Mouse (Mus musculus): ENCODE measurements around the gene Slc45a1. TPM values are rescaled to one million over a fixed set of nuclear protein-coding genes. Genes with fewer than 3 reads are reported as not detected.

The Slc45a1 gene
- polyA plus RNA-seq (2012; rRNA removed): 0.37 and 0.42 TPM in 2 replicates

GRCm38 (mm10) chr4:150651390-150652277 lies at the start of gene Slc45a1:
Gene Slc45a1 (minus strand): TSS chr4:150652174.
- Histone ChIP-seq H3K36me3 (ENCODE audit: control insufficient read depth, insufficient read depth, low read length) (no peaks in the 10 kb centered on the region), H3K27me3 (ENCODE audit: control insufficient read depth, insufficient read depth, low read length) (no peaks in the 10 kb centered on the region), H3K4me3 (ENCODE audit: control insufficient read depth, low read depth, low read length) (peak within 1 kb of the TSS; percentile 32), H3K4me1 (ENCODE audit: control insufficient read depth, insufficient read depth, low read length) (peaks cover 4% of the 10 kb centered on the region), H3K27ac (ENCODE audit: control insufficient read depth, insufficient read depth, low read depth, low read length) (no peak within 1 kb of the TSS)
- TF ChIP-seq POLR2A (IDR thresholded peaks at IDR 0.05; ENCODE audit: control insufficient read depth, low read depth, low read length) (no peak), CTCF (IDR thresholded peaks at IDR 0.05; ENCODE audit: control insufficient read depth, insufficient read depth, insufficient replicate concordance, low read depth, low read length) (no peak)

DNA sequence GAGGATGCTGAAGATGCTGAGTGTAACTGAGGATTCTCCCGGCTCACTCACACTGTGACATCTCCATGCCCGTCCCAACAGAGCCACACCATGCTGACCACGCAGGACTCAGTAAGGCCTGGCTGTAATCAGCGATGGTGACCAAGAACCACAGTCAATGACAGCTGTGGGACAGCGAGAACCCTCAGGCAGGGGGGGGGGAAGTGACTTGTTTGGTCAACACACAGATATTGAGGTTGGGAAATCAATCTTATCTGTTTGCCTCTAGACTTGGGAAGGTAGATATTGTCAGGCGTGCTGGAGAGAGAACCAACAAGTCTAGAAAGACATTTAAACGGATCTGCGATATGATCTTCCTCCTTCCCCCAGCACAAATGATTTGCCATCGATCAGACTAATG lies 48.9 kb upstream of the Slc45a1 start:
- TF ChIP-seq POLR2A (IDR thresholded peaks at IDR 0.05; ENCODE audit: control insufficient read depth, low read depth, low read length): no peak
- no peak for TF ChIP-seq CTCF (IDR thresholded peaks at IDR 0.05; ENCODE audit: control insufficient read depth, insufficient read depth, insufficient replicate concordance, low read depth, low read length)
- H3K36me3 ChIP-seq (ENCODE audit: control insufficient read depth, insufficient read depth, low read length): no peaks in the 10 kb centered on the region
- no peaks in the 10 kb centered on the region for H3K27me3 ChIP-seq (ENCODE audit: control insufficient read depth, insufficient read depth, low read length)
- H3K4me3 ChIP-seq (ENCODE audit: control insufficient read depth, low read depth, low read length): no peak overlapping the region
- H3K27ac ChIP-seq (ENCODE audit: control insufficient read depth, insufficient read depth, low read depth, low read length): no peak overlapping the region
- no peaks in the 10 kb centered on the region for H3K4me1 ChIP-seq (ENCODE audit: control insufficient read depth, insufficient read depth, low read length)

GRCm38 (mm10) chr4:150694434-150695108 lies 42.6 kb upstream of the Slc45a1 start:
- H3K4me3 ChIP-seq (ENCODE audit: control insufficient read depth, low read depth, low read length): no peak overlapping the region
- no peaks in the 10 kb centered on the region for H3K27me3 ChIP-seq (ENCODE audit: control insufficient read depth, insufficient read depth, low read length)
- H3K36me3 ChIP-seq (ENCODE audit: control insufficient read depth, insufficient read depth, low read length): no peaks in the 10 kb centered on the region
- no peaks in the 10 kb centered on the region for H3K4me1 ChIP-seq (ENCODE audit: control insufficient read depth, insufficient read depth, low read length)
- H3K27ac ChIP-seq (ENCODE audit: control insufficient read depth, insufficient read depth, low read depth, low read length): no peak overlapping the region
- TF ChIP-seq POLR2A (IDR thresholded peaks at IDR 0.05; ENCODE audit: control insufficient read depth, low read depth, low read length) (no peak), CTCF (IDR thresholded peaks at IDR 0.05; ENCODE audit: control insufficient read depth, insufficient read depth, insufficient replicate concordance, low read depth, low read length) (no peak)

DNA sequence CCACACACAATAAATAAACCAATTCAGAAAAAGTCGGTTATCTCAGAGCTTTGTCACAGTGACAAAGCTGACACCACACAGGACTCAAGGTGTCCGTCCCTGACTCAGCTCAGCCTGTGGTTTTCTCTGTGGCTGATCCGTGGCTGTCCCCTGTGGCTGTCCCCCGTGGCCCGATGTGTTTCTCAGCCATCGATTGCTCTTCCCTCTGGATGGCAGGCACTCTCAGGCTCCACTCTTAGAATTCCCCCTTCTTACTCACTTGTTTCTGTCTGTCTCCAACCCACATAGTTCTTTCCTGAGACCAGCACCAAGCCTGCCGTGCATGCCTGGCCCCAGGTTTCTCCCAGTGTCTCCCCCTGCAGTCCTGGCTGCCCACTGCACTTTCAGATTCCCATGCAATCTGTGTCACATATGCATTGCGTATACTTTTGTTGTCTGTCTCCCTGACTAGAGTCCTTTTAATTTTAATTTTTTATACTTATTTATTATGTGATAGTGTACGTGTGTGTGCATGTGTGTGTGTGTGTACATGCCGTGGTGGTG lies 41.0 kb upstream of the Slc45a1 start:
- Histone ChIP-seq H3K36me3 (ENCODE audit: control insufficient read depth, insufficient read depth, low read length) (no peaks in the 10 kb centered on the region), H3K27ac (ENCODE audit: control insufficient read depth, insufficient read depth, low read depth, low read length) (no peak overlapping the region), H3K4me3 (ENCODE audit: control insufficient read depth, low read depth, low read length) (no peak overlapping the region), H3K27me3 (ENCODE audit: control insufficient read depth, insufficient read depth, low read length) (no peaks in the 10 kb centered on the region), H3K4me1 (ENCODE audit: control insufficient read depth, insufficient read depth, low read length) (no peaks in the 10 kb centered on the region)
- TF ChIP-seq POLR2A (IDR thresholded peaks at IDR 0.05; ENCODE audit: control insufficient read depth, low read depth, low read length) (no peak), CTCF (IDR thresholded peaks at IDR 0.05; ENCODE audit: control insufficient read depth, insufficient read depth, insufficient replicate concordance, low read depth, low read length) (no peak)

GRCm38 (mm10) chr4:150690759-150691158 lies 38.8 kb upstream of the Slc45a1 start:
- no peaks in the 10 kb centered on the region for H3K27me3 ChIP-seq (ENCODE audit: control insufficient read depth, insufficient read depth, low read length)
- no peak overlapping the region for H3K27ac ChIP-seq (ENCODE audit: control insufficient read depth, insufficient read depth, low read depth, low read length)
- 0 out of 2 replicates have a peak, but pooled peaks cover 3% of the 10 kb centered on the region for H3K4me1 ChIP-seq (ENCODE audit: control insufficient read depth, insufficient read depth, low read length)
- no peaks in the 10 kb centered on the region for H3K36me3 ChIP-seq (ENCODE audit: control insufficient read depth, insufficient read depth, low read length)
- no peak overlapping the region for H3K4me3 ChIP-seq (ENCODE audit: control insufficient read depth, low read depth, low read length)
- TF ChIP-seq CTCF (IDR thresholded peaks at IDR 0.05; ENCODE audit: control insufficient read depth, insufficient read depth, insufficient replicate concordance, low read depth, low read length) (peak; percentile 16; the same call in 1 of the 2 replicates), POLR2A (IDR thresholded peaks at IDR 0.05; ENCODE audit: control insufficient read depth, low read depth, low read length) (no peak)

DNA sequence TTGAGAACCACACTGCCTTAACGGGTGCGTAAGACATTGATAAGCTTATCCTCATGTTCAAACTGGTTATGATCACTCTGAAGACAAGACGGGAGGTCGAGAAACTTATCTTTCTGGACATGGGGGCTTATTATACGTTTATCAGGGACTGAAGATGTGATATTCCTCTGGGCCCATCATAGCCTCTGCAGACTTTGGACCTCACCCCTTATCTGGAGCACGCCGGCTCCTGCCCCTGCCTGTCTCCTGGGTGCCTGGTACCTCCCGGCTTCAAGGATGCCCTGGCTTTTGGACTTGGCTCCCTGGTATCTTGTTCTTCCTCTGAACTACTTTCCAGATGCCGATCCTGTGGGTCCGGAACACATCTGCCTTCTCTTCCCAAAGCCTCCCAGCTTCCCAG lies 37.6 kb upstream of the Slc45a1 start:
- Histone ChIP-seq H3K27ac (ENCODE audit: control insufficient read depth, insufficient read depth, low read depth, low read length) (no peak overlapping the region), H3K36me3 (ENCODE audit: control insufficient read depth, insufficient read depth, low read length) (no peaks in the 10 kb centered on the region), H3K4me3 (ENCODE audit: control insufficient read depth, low read depth, low read length) (no peak overlapping the region), H3K4me1 (ENCODE audit: control insufficient read depth, insufficient read depth, low read length) (0 out of 2 replicates have a peak, but pooled peaks cover 3% of the 10 kb centered on the region), H3K27me3 (ENCODE audit: control insufficient read depth, insufficient read depth, low read length) (no peaks in the 10 kb centered on the region)
- TF ChIP-seq POLR2A (IDR thresholded peaks at IDR 0.05; ENCODE audit: control insufficient read depth, low read depth, low read length) (no peak), CTCF (IDR thresholded peaks at IDR 0.05; ENCODE audit: control insufficient read depth, insufficient read depth, insufficient replicate concordance, low read depth, low read length) (no peak)
